Mouse (Mus musculus) MEL (cell line): Measurements from ENCODE around the gene Pdzd7.

ENCODE experiments used
- CTCF ChIP-seq, 3 experiments: IDR thresholded peaks in 2 of 3; conservative IDR thresholded peaks in 1 of 3; 2 replicates each; pipeline ENCODE4 v1.5.1; 2011 to 2012; ENCODE audit warnings: low read length in 3 of 3, low read depth in 2 of 3, mild to moderate bottlenecking in 2 of 3, improper control_type of control experiment in 1 of 3, inconsistent platforms in 1 of 3, mixed read lengths in 1 of 3, moderate library complexity in 1 of 3; ENCODE audit not compliant: control insufficient read depth in 1 of 3, insufficient read depth in 1 of 3, poor library complexity in 1 of 3, severe bottlenecking in 1 of 3
- MAX ChIP-seq: IDR thresholded peaks from 2 replicates; pipeline ENCODE4 v1.6.1; 2011; ENCODE audit warnings: low read length, improper control_type of control experiment
- TCF12 ChIP-seq: IDR thresholded peaks from 2 replicates; pipeline ENCODE4 v1.6.1; 2014; ENCODE audit warnings: low read depth, mild to moderate bottlenecking, inconsistent platforms, low read length, improper control_type of control experiment, moderate library complexity

- TF ChIP-seq MAX (peak; percentile 91), CTCF (IDR thresholded peaks at IDR 0.05 in 2 of 3, conservative IDR thresholded peaks at IDR 0.05 in 1 of 3; ENCODE audit: control insufficient read depth in 1 of 3, insufficient read depth in 1 of 3, low read depth in 2 of 3, low read length in 3 of 3, poor library complexity in 1 of 3, severe bottlenecking in 1 of 3) (no peak), TCF12 (no peak; the same call in 1 of the 2 replicates)
Observed at GRCm38 (mm10) chr19:45015518-45016281, 29.8 kb downstream of the Pdzd7 start.
